Mouse (Mus musculus) thymus, postnatal 0 days (tissue): Measurements from ENCODE around the gene Hc. TPM values are rescaled to one million over a fixed set of nuclear protein-coding genes. Genes with fewer than 3 reads are reported as not detected.

Experiments used
- DNase-seq: peaks from one replicate; pipeline ENCODE4 v3.0.0-alpha.2; 2015; ENCODE audit warnings: low spot score
- polyA plus RNA-seq: library from polyadenylated mRNA; unstranded; fragments of >200 nt; fragmentation: Nextera tagmentation; extraction: Ambion mirVana; gene quantifications from 2 replicates; pipeline ENCODE4 v1.2.1, GENCODE M21; 2015

Hc gene
- polyA plus RNA-seq, 1 experiment from 2014 or later, result 0.07 TPM

GRCm38 (mm10) chr2:34956941-34957340, 104.3 kb downstream of the Hc start:
- no peak for DNase-seq

GRCm38 (mm10) chr2:34954344-34954743, 106.9 kb downstream of the Hc start:
- DNase-seq, result no peak

GRCm38 (mm10) chr2:34953547-34954116, 107.6 kb downstream of the Hc start:
- DNase-seq, result no peak

GRCm38 (mm10) chr2:34953018-34953417, 108.2 kb downstream of the Hc start:
- peak; percentile 40 for DNase-seq

GRCm38 (mm10) chr2:34951469-34951868, 109.8 kb downstream of the Hc start:
- DNase-seq, result no peak

GRCm38 (mm10) chr2:34948622-34949021, 112.6 kb downstream of the Hc start:
- DNase-seq, result no peak

- no peak for DNase-seq
These were observed 115.2 kb downstream of the Hc start for GRCm38 (mm10) chr2:34946046-34946445.

- DNase-seq, result no peak
These were observed 115.7 kb downstream of the Hc start for GRCm38 (mm10) chr2:34945580-34945979.

- peak; percentile 89 for DNase-seq
These were observed 116.5 kb downstream of the Hc start for GRCm38 (mm10) chr2:34944761-34945160.

GRCm38 (mm10) chr2:34943556-34944120, 117.6 kb downstream of the Hc start:
- no peak for DNase-seq

GRCm38 (mm10) chr2:34941061-34941675, 120.1 kb downstream of the Hc start:
- no peak for DNase-seq

GRCm38 (mm10) chr2:34940246-34940645, 121.0 kb downstream of the Hc start:
- DNase-seq, result no peak

GRCm38 (mm10) chr2:34938269-34939208, 122.7 kb downstream of the Hc start:
- peak; percentile 68 for DNase-seq

- DNase-seq, result peak; percentile 25
These were observed 123.8 kb downstream of the Hc start for GRCm38 (mm10) chr2:34937460-34937859.

Other genes with a start within 250 kb of the Hc start
- 86.1 and 106 TPM in 2 replicates for gene Fbxw2, start 235.1 kb downstream of the Hc start, polyA plus RNA-seq
- gene Gm34653, start 228.4 kb downstream of the Hc start, polyA plus RNA-seq, result 0.08 TPM in 1 of 2 replicates, not detected in the other
- gene Cutal, start 187.0 kb downstream of the Hc start, polyA plus RNA-seq, result 0.30 and 0.62 TPM in 2 replicates
- gene Psmd5, start 186.5 kb downstream of the Hc start, polyA plus RNA-seq, result 81.1 and 85.3 TPM in 2 replicates
- 10.7 TPM in 2 replicates for gene Phf19, start 147.4 kb downstream of the Hc start, polyA plus RNA-seq
- 14.3 and 15.4 TPM in 2 replicates for gene Traf1, start 99.7 kb downstream of the Hc start, polyA plus RNA-seq
- gene AI182371, start 40.1 kb upstream of the Hc start, polyA plus RNA-seq, result 0.33 and 0.53 TPM in 2 replicates
- 40.7 and 47.2 TPM in 2 replicates for gene Cntrl, start 48.1 kb upstream of the Hc start, polyA plus RNA-seq
- 309 and 366 TPM in 2 replicates for gene Rab14, start 139.7 kb upstream of the Hc start, polyA plus RNA-seq
- gene Gsn, start 194.9 kb upstream of the Hc start, polyA plus RNA-seq, result 139 TPM in 2 replicates